In the genomic region with DNA sequence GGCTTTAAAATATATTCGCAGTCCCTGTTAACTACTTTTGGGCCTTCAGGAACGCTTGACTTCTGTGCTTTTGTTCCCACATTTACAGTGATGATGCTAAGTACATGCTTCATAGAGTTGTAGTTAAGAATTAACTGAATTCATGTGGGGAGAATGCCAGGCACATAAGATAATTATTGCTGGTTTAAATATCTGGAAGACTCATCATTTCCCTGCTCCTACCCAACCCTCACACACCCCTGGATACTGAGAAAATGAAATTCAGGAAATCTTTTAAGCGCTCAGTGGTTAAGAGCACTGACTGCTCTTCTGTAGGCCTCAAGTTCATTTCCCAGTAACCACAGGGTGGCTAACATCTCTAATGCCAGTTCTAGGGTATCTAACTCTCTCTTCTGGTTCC, we compare ENCODE assay signal across 22 mouse cellular contexts. TPM values are rescaled to one million over a fixed set of nuclear protein-coding genes. Genes with fewer than 3 reads are reported as not detected.
DNase-seq lines count a peak whose midpoint lies in the region; ATAC-seq and TF ChIP-seq lines count a peak whose summit lies in the region.
"Had no signal": no experiment of that assay in that cellular context is flagged by ENCODE, and none has a peak within 500 bp of the region (broad histone marks: within the 10 kb centered on the region; RNA-seq: fewer than 3 reads in every experiment).

No protein-coding gene starts in this region.

- no peaks in the 10 kb centered on the region for H3K9me3 ChIP-seq in kidney, embryonic 16.5 days (ENCODE audit: low read length)
- no peaks in the 10 kb centered on the region for H3K9me3 ChIP-seq in liver, embryonic 13.5 days (replicated peaks)
- no peaks in the 10 kb centered on the region for H3K9me3 ChIP-seq in liver, postnatal 0 days (ENCODE audit: low read length)
- H3K9me3 ChIP-seq: embryonic facial prominence, embryonic 10.5 days; forebrain, embryonic 10.5 days; heart, embryonic 10.5 days; hindbrain, embryonic 12.5 days had no signal

- TF ChIP-seq EP300 in heart, adult 2 months (IDR thresholded peaks at IDR 0.05; ENCODE audit: insufficient read depth, low read depth, low read length): no peak
- TF ChIP-seq EP300 in liver, postnatal 0 days (IDR thresholded peaks at IDR 0.05; ENCODE audit: low read depth): no peak

- TF ChIP-seq CTCF in heart, adult 2 months (IDR thresholded peaks at IDR 0.05): no peak
- TF ChIP-seq CTCF in liver, postnatal 0 days (IDR thresholded peaks at IDR 0.05; ENCODE audit: low read depth): no peak

- ATAC-seq in kidney, embryonic 16.5 days (ENCODE audit: low FRiP score, low TSS enrichment): no peak
- ATAC-seq in liver, embryonic 13.5 days (ENCODE audit: low read depth): no peak
- ATAC-seq in liver, postnatal 0 days: no peak
- ATAC-seq: activated CD4-positive, CD25-positive, alpha-beta regulatory T cell, adult 4 months; forebrain, embryonic 14.5 days had no signal

- H3K79me2 ChIP-seq in heart, adult 2 months (replicated peaks; ENCODE audit: control insufficient read depth, insufficient read depth, low read length): peaks cover 3% of the 10 kb centered on the region; the same call in 1 of the 2 replicates

- no peak for TF ChIP-seq POLR2A in heart, adult 2 months (IDR thresholded peaks at IDR 0.05; ENCODE audit: insufficient read depth, low read depth, low read length)

- no peak overlapping the region for H3K4me2 ChIP-seq in kidney, embryonic 16.5 days (replicated peaks; ENCODE audit: low read depth, low read length)
- no peak overlapping the region for H3K4me2 ChIP-seq in liver, embryonic 13.5 days
- no peak overlapping the region for H3K4me2 ChIP-seq in liver, postnatal 0 days (ENCODE audit: low read depth, low read length)
- H3K4me2 ChIP-seq: hindbrain, embryonic 12.5 days had no signal

- peaks cover 2% of the 10 kb centered on the region for H3K4me1 ChIP-seq in heart, adult 2 months (ENCODE audit: control insufficient read depth, insufficient read depth, low read length)
- H3K4me1 ChIP-seq in kidney, embryonic 16.5 days (ENCODE audit: insufficient read depth, low read length): peaks cover 37% of the 10 kb centered on the region
- peaks cover 86% of the 10 kb centered on the region for H3K4me1 ChIP-seq in liver, embryonic 13.5 days (replicated peaks)
- peaks cover 16% of the 10 kb centered on the region for H3K4me1 ChIP-seq in liver, postnatal 0 days (ENCODE audit: insufficient read depth)

- H3K4me3 ChIP-seq in heart, adult 2 months: no peak overlapping the region
- H3K4me3 ChIP-seq in kidney, embryonic 16.5 days (ENCODE audit: low read length): no peak overlapping the region
- H3K4me3 ChIP-seq in liver, embryonic 13.5 days (replicated peaks): no peak overlapping the region
- no peak overlapping the region for H3K4me3 ChIP-seq in liver, postnatal 0 days (ENCODE audit: low read depth, low read length)
- H3K4me3 ChIP-seq: embryonic facial prominence, embryonic 10.5 days; erythroblast, embryonic 14.5 days; forebrain, embryonic 10.5 days; gastrocnemius, adult 2 months; heart, embryonic 10.5 days; hindbrain, embryonic 12.5 days had no signal

- no peak overlapping the region for H3K9ac ChIP-seq in heart, adult 2 months (ENCODE audit: low read depth, low read length)
- no peak overlapping the region for H3K9ac ChIP-seq in kidney, embryonic 16.5 days (replicated peaks; ENCODE audit: low read length)
- no peak overlapping the region for H3K9ac ChIP-seq in liver, embryonic 13.5 days
- no peak overlapping the region for H3K9ac ChIP-seq in liver, postnatal 0 days (replicated peaks)
- H3K9ac ChIP-seq: hindbrain, embryonic 12.5 days had no signal

- 86% methylated on average over 3 of the region's 3 CpGs for WGBS in heart, adult 2 months
- 66% methylated on average over 3 of the region's 3 CpGs for WGBS in kidney, embryonic 16.5 days
- WGBS in liver, embryonic 13.5 days (ENCODE audit: insufficient replicate concordance): 75% methylated on average over 3 of the region's 3 CpGs
- 81% methylated on average over 3 of the region's 3 CpGs for WGBS in liver, postnatal 0 days (ENCODE audit: insufficient replicate concordance)

- H3K36me3 ChIP-seq in heart, adult 2 months (ENCODE audit: control insufficient read depth, insufficient read depth, low read length): no peaks in the 10 kb centered on the region
- H3K36me3 ChIP-seq in kidney, embryonic 16.5 days (ENCODE audit: insufficient read depth, low read length): no peaks in the 10 kb centered on the region
- H3K36me3 ChIP-seq in liver, embryonic 13.5 days: no peaks in the 10 kb centered on the region
- H3K36me3 ChIP-seq in liver, postnatal 0 days (replicated peaks; ENCODE audit: insufficient read depth, low read length): no peaks in the 10 kb centered on the region
- H3K36me3 ChIP-seq: embryonic facial prominence, embryonic 10.5 days; forebrain, embryonic 10.5 days; heart, embryonic 10.5 days; hindbrain, embryonic 12.5 days had no signal

- DNase-seq in heart, adult 11 months: peak; percentile 40
- DNase-seq in heart, adult 2 months: no peak
- no peak for DNase-seq in kidney, adult 18-20 months
- no peak for DNase-seq in liver, embryonic 13.5 days
- no peak for DNase-seq in liver, postnatal 0 days
- no peak for DNase-seq in embryo, embryonic 10.5 days (ENCODE audit: low spot score)
- DNase-seq: adrenal gland, postnatal 14 days; cerebellum, adult 11-12 months; cerebellum, adult 9-10 months; cerebellum, postnatal 25 days; gastrocnemius, adult 2 months; gastrocnemius, postnatal 25 days; heart, postnatal 10 days; heart, postnatal 4 days had no signal

- no peaks in the 10 kb centered on the region for H3K27me3 ChIP-seq in heart, adult 2 months (ENCODE audit: control insufficient read depth, insufficient read depth, low read length)
- no peaks in the 10 kb centered on the region for H3K27me3 ChIP-seq in kidney, embryonic 16.5 days (ENCODE audit: insufficient read depth, low read length)
- no peaks in the 10 kb centered on the region for H3K27me3 ChIP-seq in liver, embryonic 13.5 days
- no peaks in the 10 kb centered on the region for H3K27me3 ChIP-seq in liver, postnatal 0 days (ENCODE audit: insufficient read depth, low read length)
- H3K27me3 ChIP-seq: hindbrain, embryonic 12.5 days had no signal

- no peak overlapping the region for H3K27ac ChIP-seq in heart, adult 2 months
- H3K27ac ChIP-seq in kidney, embryonic 16.5 days (ENCODE audit: low read length): peak overlapping the region; percentile 58; the same call in 1 of the 2 replicates
- H3K27ac ChIP-seq in liver, embryonic 13.5 days: peak overlapping the region; percentile 55
- H3K27ac ChIP-seq in liver, postnatal 0 days (ENCODE audit: low read depth): no peak overlapping the region
- H3K27ac ChIP-seq: embryonic facial prominence, embryonic 10.5 days; forebrain, embryonic 10.5 days; gastrocnemius, adult 2 months; heart, embryonic 10.5 days; hindbrain, embryonic 12.5 days had no signal

- intact Hi-C loops in heart, adult 2 months (cut with DNase I): no loop called here

RNA-seq across cellular contexts. Expression of a gene that starts 16.0 kb away (rescaled TPM):
- total RNA-seq in heart, adult 2 months (2021): 1 to 10 TPM; 6.5 to 7.2 TPM
- 3.8 and 5.6 TPM in 2 replicates for polyA plus RNA-seq in heart, adult 2 months (2012; rRNA removed)
- 35.8 and 38.6 TPM in 2 replicates for polyA plus RNA-seq in kidney, embryonic 16.5 days (2015; fragmentation: Nextera tagmentation; extraction: Ambion mirVana)
- 8.1 and 9.5 TPM in 2 replicates for polyA plus RNA-seq in liver, embryonic 13.5 days (2015; fragmentation: Nextera tagmentation; extraction: Ambion mirVana)
- 5.4 and 5.5 TPM in 2 replicates for polyA plus RNA-seq in liver, postnatal 0 days (2015; fragmentation: Nextera tagmentation; extraction: Ambion mirVana)

Comparison
In these comparisons a context has a peak if more than half of its experiments do, and no peak if none do; other contexts are left out.
1. H3K27ac ChIP-seq: peak in kidney, embryonic 16.5 days (single experiment) and liver, embryonic 13.5 days (single experiment); none in heart, adult 2 months (single experiment) and liver, postnatal 0 days (single experiment).